Mouse (Mus musculus) limb, embryonic 14.5 days (tissue): ENCODE measurements around the gene 1600015I10Rik. TPM values are rescaled to one million over a fixed set of nuclear protein-coding genes. Genes with fewer than 3 reads are reported as not detected.

Experiments
- ATAC-seq: fragments of 200-750 bp; cut with Nextera tagmentation; 2 replicates; pipeline ENCODE4 v1.8.0; 2017; ENCODE audit warnings: low read depth, moderate number of reproducible peaks, moderate TSS enrichment; ENCODE audit not compliant: low FRiP score
- DNase-seq: peaks from one replicate; pipeline ENCODE4 v3.0.0-alpha.2; 2015; ENCODE audit warnings: low spot score
- H3K27ac ChIP-seq: fragments of 300-500 bp; sonication (generic); replicated peaks from 2 replicates; pipeline ENCODE4 v1.5.1; 2014; ENCODE audit warnings: low read depth, mild to moderate bottlenecking, low read length, moderate library complexity, mixed read lengths
- H3K27me3 ChIP-seq: fragments of 300-500 bp; sonication (generic); 2 replicates; pipeline ENCODE4 v1.6.1; 2014; ENCODE audit warnings: low read length, mixed read lengths; ENCODE audit not compliant: control insufficient read depth, insufficient read depth
- H3K36me3 ChIP-seq: fragments of 300-500 bp; sonication (generic); 2 replicates; pipeline ENCODE4 v1.6.1; 2014; ENCODE audit warnings: mild to moderate bottlenecking, low read length, moderate library complexity, mixed read lengths; ENCODE audit not compliant: control insufficient read depth, insufficient read depth
- H3K4me1 ChIP-seq: fragments of 300-500 bp; sonication (generic); 2 replicates; pipeline ENCODE4 v1.6.1; 2014; ENCODE audit warnings: antibody characterized with exemption, low read length, mixed read lengths; ENCODE audit not compliant: control insufficient read depth, insufficient read depth
- H3K4me2 ChIP-seq: fragments of 300-500 bp; sonication (generic); replicated peaks from 2 replicates; pipeline ENCODE4 v1.6.1; 2014; ENCODE audit warnings: low read depth, mild to moderate bottlenecking, low read length, moderate library complexity; ENCODE audit not compliant: severe bottlenecking
- H3K4me3 ChIP-seq: fragments of 300-500 bp; sonication (generic); replicated peaks from 2 replicates; pipeline ENCODE4 v1.5.1; 2014; ENCODE audit warnings: low read length
- H3K9ac ChIP-seq: fragments of 300-500 bp; sonication (generic); 2 replicates; pipeline ENCODE4 v1.6.1; 2014; ENCODE audit warnings: mild to moderate bottlenecking, low read depth, low read length, moderate library complexity; ENCODE audit not compliant: severe bottlenecking
- H3K9me3 ChIP-seq: fragments of 300-500 bp; sonication (generic); 2 replicates; pipeline ENCODE4 v1.6.1; 2016; ENCODE audit warnings: low read length; ENCODE audit not compliant: control insufficient read depth
- POLR2A ChIP-seq: fragments of 200-500 bp; IDR thresholded peaks from 2 replicates; pipeline ENCODE4 v1.8.0; 2012; ENCODE audit warnings: inconsistent platforms, mild to moderate bottlenecking, moderate library complexity, borderline replicate concordance; ENCODE audit not compliant: insufficient read depth, insufficient read length; ENCODE audit errors: extremely low read depth
- WGBS: fragments of 180-500 bp; shearing (Covaris S2); extraction: QIAGEN DNeasy Blood & Tissue Kit; methylation state at CpG from one replicate; pipeline ENCODE4 v1.1.7; 2014; 5-methylcytosine and 5-hydroxymethylcytosine counted together
- polyA plus RNA-seq, 2 experiments: library from polyadenylated mRNA; depleted of rRNA in 1 of 2; stranded (reverse) in 1 of 2; unstranded in 1 of 2; fragments of >200 nt; fragmentation: Nextera tagmentation in 1 of 2; extraction: Ambion mirVana in 1 of 2; gene quantifications; 2 replicates each; pipeline versions ENCODE4 v1.2.1 to v1.2.3; 2012 to 2014

The 1600015I10Rik gene
- polyA plus RNA-seq, 2 experiments, result 0.04 TPM; not detected in 1

DNA sequence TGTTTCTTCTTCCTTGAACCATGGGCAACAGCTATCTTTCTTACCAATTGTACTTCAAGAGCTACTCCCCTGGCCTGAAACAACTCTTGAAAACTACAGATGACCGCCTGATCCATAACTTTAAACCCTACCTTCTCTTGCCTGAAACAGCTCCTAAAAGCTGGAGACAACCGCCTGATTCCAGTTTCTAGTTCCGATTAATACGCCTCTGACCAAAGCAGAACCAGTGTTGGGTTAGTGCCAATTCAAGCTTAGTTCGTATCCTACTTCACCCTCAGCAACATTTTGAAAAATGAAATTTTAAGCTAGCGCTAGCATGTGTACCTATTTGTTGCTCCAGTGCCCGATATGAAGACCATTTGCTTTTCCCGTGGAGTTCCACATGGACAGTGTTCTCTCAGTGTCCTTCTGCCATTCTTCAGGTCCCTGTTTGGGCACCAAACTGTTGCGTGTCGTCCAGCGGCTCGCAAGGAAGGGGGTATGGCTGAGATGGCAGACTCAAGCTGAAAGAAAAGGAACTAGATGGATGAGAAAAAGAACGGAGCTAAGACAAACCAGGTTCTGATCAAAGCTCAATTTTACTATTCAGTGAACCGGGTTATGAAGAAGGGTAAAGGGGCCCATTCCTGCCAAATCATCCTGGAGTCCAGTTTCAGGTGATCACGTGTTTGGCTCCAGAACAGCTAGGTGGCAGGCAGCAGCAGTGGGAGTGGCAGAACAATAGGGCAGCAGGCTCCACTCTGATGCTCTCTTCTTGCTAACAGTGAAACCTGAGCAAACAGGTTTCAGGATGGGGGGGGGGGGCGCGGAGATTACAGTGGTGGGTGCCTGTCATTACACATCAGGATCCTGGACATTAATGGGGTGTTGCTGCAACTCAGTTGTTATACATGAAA lies 26.9 kb upstream of the 1600015I10Rik start:
- TF ChIP-seq POLR2A, result no peak
- H3K9ac ChIP-seq, result no peak overlapping the region
- no peak overlapping the region for H3K4me2 ChIP-seq
- H3K27me3 ChIP-seq, result no peaks in the 10 kb centered on the region
- no peaks in the 10 kb centered on the region for H3K4me1 ChIP-seq
- no peak overlapping the region for H3K4me3 ChIP-seq
- 82% methylated on average over 17 of the region's 17 CpGs for WGBS
- ATAC-seq (no peak), DNase-seq (no peak)
- no peaks in the 10 kb centered on the region for H3K36me3 ChIP-seq
- H3K9me3 ChIP-seq, result no peaks in the 10 kb centered on the region
- H3K27ac ChIP-seq, result no peak overlapping the region

- H3K4me1 ChIP-seq, result no peaks in the 10 kb centered on the region
- no peaks in the 10 kb centered on the region for H3K9me3 ChIP-seq
- ATAC-seq, result no peak
- DNase-seq, result no peak
- no peaks in the 10 kb centered on the region for H3K36me3 ChIP-seq
- no peak overlapping the region for H3K9ac ChIP-seq
- TF ChIP-seq POLR2A, result no peak
- no peak overlapping the region for H3K27ac ChIP-seq
- no peak overlapping the region for H3K4me3 ChIP-seq
- WGBS, result 62% methylated on average over 4 of the region's 4 CpGs
- no peaks in the 10 kb centered on the region for H3K27me3 ChIP-seq
- no peak overlapping the region for H3K4me2 ChIP-seq
Observed at GRCm38 (mm10) chr6:48903437-48903836, 26.3 kb upstream of the 1600015I10Rik start.

GRCm38 (mm10) chr6:48905606-48906005 lies 24.1 kb upstream of the 1600015I10Rik start:
- no peak overlapping the region for H3K4me3 ChIP-seq
- H3K4me1 ChIP-seq, result no peaks in the 10 kb centered on the region
- H3K4me2 ChIP-seq, result no peak overlapping the region
- ATAC-seq (no peak), DNase-seq (no peak)
- no peaks in the 10 kb centered on the region for H3K27me3 ChIP-seq
- H3K9ac ChIP-seq, result no peak overlapping the region
- WGBS, result 90% methylated on average over 13 of the region's 13 CpGs
- no peak overlapping the region for H3K27ac ChIP-seq
- no peaks in the 10 kb centered on the region for H3K36me3 ChIP-seq
- H3K9me3 ChIP-seq, result no peaks in the 10 kb centered on the region
- no peak for TF ChIP-seq POLR2A

DNA sequence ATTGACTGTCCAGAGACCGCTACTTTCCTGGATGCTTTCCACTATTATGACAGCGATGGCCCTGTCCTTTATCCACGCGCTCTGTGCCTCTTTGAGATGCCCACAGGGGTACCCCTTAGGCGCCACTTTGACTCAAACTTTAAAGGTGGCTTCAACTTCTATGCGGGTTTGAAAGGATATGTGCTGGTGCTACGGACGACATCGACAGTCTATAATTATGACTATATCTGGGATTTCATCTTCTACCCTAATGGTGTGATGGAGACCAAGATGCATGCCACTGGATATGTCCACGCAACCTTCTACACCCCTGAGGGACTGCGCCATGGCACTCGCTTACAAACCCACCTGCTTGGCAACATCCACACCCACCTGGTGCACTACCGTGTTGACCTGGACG lies 23.3 kb upstream of the 1600015I10Rik start:
- DNase-seq, result no peak
- TF ChIP-seq POLR2A, result no peak

GRCm38 (mm10) chr6:48909229-48909628 lies 20.5 kb upstream of the 1600015I10Rik start:
- 63% methylated on average over 1 of the region's 1 CpGs for WGBS
- Histone ChIP-seq H3K9me3 (no peaks in the 10 kb centered on the region), H3K27ac (no peak overlapping the region), H3K4me3 (no peak overlapping the region), H3K4me1 (no peaks in the 10 kb centered on the region), H3K4me2 (no peak overlapping the region), H3K27me3 (no peaks in the 10 kb centered on the region), H3K9ac (no peak overlapping the region), H3K36me3 (no peaks in the 10 kb centered on the region)
- ATAC-seq, result no peak
- no peak for DNase-seq
- no peak for TF ChIP-seq POLR2A

More for the DNA sequence above, 23.3 kb upstream of the 1600015I10Rik start:
- Histone ChIP-seq H3K27me3 (no peaks in the 10 kb centered on the region), H3K9me3 (no peaks in the 10 kb centered on the region), H3K9ac (no peak overlapping the region), H3K4me3 (no peak overlapping the region), H3K4me1 (no peaks in the 10 kb centered on the region), H3K4me2 (no peak overlapping the region), H3K27ac (no peak overlapping the region), H3K36me3 (no peaks in the 10 kb centered on the region)
- WGBS, result 93% methylated on average over 14 of the region's 14 CpGs
- no peak for ATAC-seq

DNA sequence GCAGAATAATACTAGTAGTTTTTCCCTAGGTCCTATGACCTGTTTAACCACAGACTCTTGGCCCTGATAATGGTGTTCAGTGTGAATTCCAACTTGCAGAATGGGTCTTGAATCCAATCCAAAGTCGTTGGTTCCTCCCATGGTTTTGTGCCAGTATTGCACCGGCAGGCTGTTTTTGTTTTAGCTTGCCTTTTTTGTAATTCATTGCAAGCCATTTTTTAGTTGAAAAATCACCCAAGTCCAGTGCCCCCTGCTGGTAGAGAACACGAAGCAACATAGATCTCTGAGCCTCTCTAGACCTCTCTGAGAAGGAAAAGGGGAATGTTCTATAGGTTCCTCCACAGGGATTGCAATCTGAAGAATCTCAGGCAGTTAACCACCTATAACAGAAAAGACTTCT lies 17.7 kb upstream of the 1600015I10Rik start:
- TF ChIP-seq POLR2A, result no peak
- H3K4me3 ChIP-seq, result no peak overlapping the region
- no peak overlapping the region for H3K27ac ChIP-seq
- no peak overlapping the region for H3K4me2 ChIP-seq
- ATAC-seq (no peak), DNase-seq (no peak)
- no peaks in the 10 kb centered on the region for H3K27me3 ChIP-seq
- H3K4me1 ChIP-seq, result no peaks in the 10 kb centered on the region
- WGBS, result 50% methylated on average over 3 of the region's 3 CpGs
- H3K9me3 ChIP-seq, result no peaks in the 10 kb centered on the region
- no peak overlapping the region for H3K9ac ChIP-seq
- no peaks in the 10 kb centered on the region for H3K36me3 ChIP-seq
